Mouse (Mus musculus): ENCODE data around the gene Aff3. TPM values are rescaled to one million over a fixed set of nuclear protein-coding genes. Genes with fewer than 3 reads are reported as not detected.

Gene Aff3
- polyA plus RNA-seq, 1 experiment from 2014 or later = 29.5 TPM

DNA sequence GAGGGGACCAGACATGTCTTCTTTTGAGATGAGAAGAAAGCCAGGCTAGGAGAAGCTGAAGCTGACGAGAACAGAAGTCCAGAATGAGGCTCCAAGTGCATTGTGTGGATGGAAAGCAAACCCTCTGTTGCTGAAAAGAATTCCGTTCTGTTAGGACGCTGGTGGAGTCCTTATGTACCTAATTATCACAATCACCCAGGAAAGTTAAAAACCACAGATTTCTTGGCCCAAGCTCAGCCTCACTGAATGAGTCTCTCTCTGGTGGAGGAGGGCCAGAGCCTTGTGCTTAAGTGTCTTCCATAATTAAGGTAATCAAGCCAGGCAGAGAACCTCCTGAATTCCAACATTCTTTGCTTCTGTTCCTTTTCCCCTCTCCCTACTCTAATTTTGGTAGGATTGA, 366.5 kb downstream of the Aff3 start:
- 71% methylated on average over 3 of the region's 3 CpGs for WGBS
- ATAC-seq (ENCODE audit: low FRiP score) (no peak), DNase-seq (ENCODE audit: low spot score) (no peak)
- H3K4me3 ChIP-seq (replicated peaks; ENCODE audit: low read length) = no peak overlapping the region
- no peaks in the 10 kb centered on the region for H3K27me3 ChIP-seq (ENCODE audit: control insufficient read depth, insufficient read depth, low read length)
- no peak overlapping the region for H3K9ac ChIP-seq
- H3K4me1 ChIP-seq (replicated peaks; ENCODE audit: control insufficient read depth, insufficient read depth, low read length) = peaks cover 2% of the 10 kb centered on the region; the same call in 1 of the 2 replicates
- H3K36me3 ChIP-seq (replicated peaks; ENCODE audit: control insufficient read depth, insufficient read depth) = no peaks in the 10 kb centered on the region
- no peaks in the 10 kb centered on the region for H3K9me3 ChIP-seq (ENCODE audit: control insufficient read depth, low read length)
- H3K27ac ChIP-seq = no peak overlapping the region
- no peak overlapping the region for H3K4me2 ChIP-seq (replicated peaks)

DNA sequence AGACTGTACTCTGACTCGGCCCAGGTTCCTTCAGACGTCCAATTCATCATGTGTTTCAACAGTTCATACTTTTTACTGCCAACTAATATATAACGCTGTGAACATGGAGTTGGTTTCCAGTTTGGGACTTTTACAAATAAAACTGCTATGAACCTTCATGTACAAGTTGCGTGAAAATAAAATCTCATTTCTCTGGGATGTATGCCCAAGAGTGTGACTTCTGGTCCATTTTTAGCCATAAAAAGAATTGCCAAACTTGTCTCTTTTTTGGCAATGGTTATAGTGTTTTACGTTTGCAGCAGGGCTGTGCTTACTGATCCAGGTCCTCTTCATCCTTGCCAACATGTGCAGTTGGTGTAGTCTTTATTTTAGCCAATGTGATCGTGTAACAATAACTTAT, 369.8 kb downstream of the Aff3 start:
- no peaks in the 10 kb centered on the region for H3K27me3 ChIP-seq (ENCODE audit: control insufficient read depth, insufficient read depth, low read length)
- DNase-seq (ENCODE audit: low spot score) = no peak
- H3K4me1 ChIP-seq (replicated peaks; ENCODE audit: control insufficient read depth, insufficient read depth, low read length) = peaks cover 7% of the 10 kb centered on the region; the same call in 1 of the 2 replicates
- H3K4me2 ChIP-seq (replicated peaks) = no peak overlapping the region
- H3K9ac ChIP-seq = no peak overlapping the region
- no peaks in the 10 kb centered on the region for H3K9me3 ChIP-seq (ENCODE audit: control insufficient read depth, low read length)
- WGBS = 93% methylated on average over 6 of the region's 6 CpGs
- H3K36me3 ChIP-seq (replicated peaks; ENCODE audit: control insufficient read depth, insufficient read depth) = no peaks in the 10 kb centered on the region
- H3K4me3 ChIP-seq (replicated peaks; ENCODE audit: low read length) = no peak overlapping the region
- ATAC-seq (ENCODE audit: low FRiP score) = no peak
- no peak overlapping the region for H3K27ac ChIP-seq

DNA sequence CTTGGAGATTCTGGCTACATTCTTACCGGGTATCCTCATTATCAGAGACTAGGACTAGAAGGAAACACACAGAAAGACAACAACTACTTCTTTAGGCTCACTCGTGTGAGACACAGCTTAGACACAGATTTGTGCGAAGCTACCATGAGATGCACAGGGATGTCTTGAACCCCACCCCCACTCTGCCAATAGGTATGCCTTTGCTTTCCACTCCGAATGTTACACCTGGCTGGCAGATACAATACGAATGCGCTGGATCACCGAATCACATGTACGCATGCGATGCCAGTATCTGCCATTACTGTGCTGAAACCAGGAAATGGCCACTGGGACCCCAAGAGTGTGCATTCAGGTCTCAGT, 370.4 kb downstream of the Aff3 start:
- no peak overlapping the region for H3K4me3 ChIP-seq (replicated peaks; ENCODE audit: low read length)
- no peaks in the 10 kb centered on the region for H3K27me3 ChIP-seq (ENCODE audit: control insufficient read depth, insufficient read depth, low read length)
- no peaks in the 10 kb centered on the region for H3K36me3 ChIP-seq (replicated peaks; ENCODE audit: control insufficient read depth, insufficient read depth)
- DNase-seq (ENCODE audit: low spot score) (no peak), ATAC-seq (ENCODE audit: low FRiP score) (no peak)
- no peak overlapping the region for H3K27ac ChIP-seq
- H3K4me1 ChIP-seq (replicated peaks; ENCODE audit: control insufficient read depth, insufficient read depth, low read length) = peaks cover 7% of the 10 kb centered on the region; the same call in 1 of the 2 replicates
- WGBS = 97% methylated on average over 9 of the region's 9 CpGs
- no peaks in the 10 kb centered on the region for H3K9me3 ChIP-seq (ENCODE audit: control insufficient read depth, low read length)
- H3K4me2 ChIP-seq (replicated peaks) = no peak overlapping the region
- no peak overlapping the region for H3K9ac ChIP-seq

DNA sequence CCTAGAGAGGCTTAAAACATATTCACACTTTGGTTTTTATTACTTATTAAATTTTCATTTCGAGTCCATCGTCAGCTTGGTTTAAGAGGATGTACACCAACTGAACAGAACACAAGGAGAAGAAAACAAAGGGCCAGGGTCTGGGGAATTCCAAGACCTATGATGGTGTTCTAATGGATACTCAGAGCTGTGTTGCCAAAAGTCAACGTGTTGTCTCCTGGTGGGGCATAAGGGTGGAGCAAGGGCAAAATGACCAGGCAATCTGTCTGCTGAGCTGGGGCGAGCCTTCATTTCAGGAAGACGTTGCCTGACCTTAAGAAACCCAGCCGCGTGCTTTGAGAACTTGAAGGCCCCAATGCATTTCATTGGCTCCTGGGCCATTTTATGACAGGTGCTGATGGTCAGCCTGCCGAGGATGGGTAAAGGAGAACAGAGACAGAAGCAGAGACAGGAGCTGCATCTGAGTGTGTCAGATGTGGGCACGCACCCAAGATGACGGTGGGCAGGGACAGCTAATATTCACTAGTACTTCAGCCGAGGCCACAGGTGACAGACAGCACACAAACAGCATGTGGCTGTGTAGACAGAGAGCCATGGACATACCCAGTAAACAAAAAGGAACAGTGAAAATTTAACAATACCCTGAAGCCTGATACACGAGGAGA, 371.0 kb downstream of the Aff3 start:
- no peaks in the 10 kb centered on the region for H3K27me3 ChIP-seq (ENCODE audit: control insufficient read depth, insufficient read depth, low read length)
- DNase-seq (ENCODE audit: low spot score) (no peak), ATAC-seq (ENCODE audit: low FRiP score) (no peak)
- H3K4me3 ChIP-seq (replicated peaks; ENCODE audit: low read length) = no peak overlapping the region
- 86% methylated on average over 12 of the region's 12 CpGs for WGBS
- no peak overlapping the region for H3K4me2 ChIP-seq (replicated peaks)
- peaks cover 7% of the 10 kb centered on the region; the same call in 1 of the 2 replicates for H3K4me1 ChIP-seq (replicated peaks; ENCODE audit: control insufficient read depth, insufficient read depth, low read length)
- H3K27ac ChIP-seq = no peak overlapping the region
- H3K9me3 ChIP-seq (ENCODE audit: control insufficient read depth, low read length) = no peaks in the 10 kb centered on the region
- no peaks in the 10 kb centered on the region for H3K36me3 ChIP-seq (replicated peaks; ENCODE audit: control insufficient read depth, insufficient read depth)
- no peak overlapping the region for H3K9ac ChIP-seq

DNA sequence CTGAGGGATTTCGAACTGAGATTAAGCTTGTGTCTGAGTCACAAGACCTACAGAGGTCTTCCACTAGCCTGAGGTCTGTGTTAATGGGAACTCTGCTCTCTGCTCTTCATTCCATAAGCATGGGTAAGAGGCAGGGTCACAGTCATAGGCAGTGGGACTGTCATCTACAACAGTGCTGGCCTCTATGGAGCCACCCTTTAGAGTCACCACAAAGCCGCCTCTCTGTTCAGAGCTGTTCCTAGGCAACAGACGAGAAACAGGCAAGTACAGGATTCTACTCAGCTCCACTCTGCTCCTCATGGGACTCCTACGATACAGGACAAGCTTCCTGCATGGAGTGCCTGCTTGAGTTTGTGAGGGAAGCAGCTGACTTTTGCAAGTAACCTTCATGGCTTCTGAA, 371.9 kb downstream of the Aff3 start:
- Histone ChIP-seq H3K27me3 (ENCODE audit: control insufficient read depth, insufficient read depth, low read length) (no peaks in the 10 kb centered on the region), H3K9me3 (ENCODE audit: control insufficient read depth, low read length) (no peaks in the 10 kb centered on the region), H3K9ac (no peak overlapping the region), H3K27ac (no peak overlapping the region), H3K36me3 (replicated peaks; ENCODE audit: control insufficient read depth, insufficient read depth) (no peaks in the 10 kb centered on the region), H3K4me2 (replicated peaks) (no peak overlapping the region), H3K4me3 (replicated peaks; ENCODE audit: low read length) (no peak overlapping the region), H3K4me1 (replicated peaks; ENCODE audit: control insufficient read depth, insufficient read depth, low read length) (peaks cover 7% of the 10 kb centered on the region; the same call in 1 of the 2 replicates)
- DNase-seq (ENCODE audit: low spot score) (no peak), ATAC-seq (ENCODE audit: low FRiP score) (peak; percentile 70; the same call in 1 of the 2 replicates)
- WGBS = 37% methylated on average over 4 of the region's 4 CpGs

DNA sequence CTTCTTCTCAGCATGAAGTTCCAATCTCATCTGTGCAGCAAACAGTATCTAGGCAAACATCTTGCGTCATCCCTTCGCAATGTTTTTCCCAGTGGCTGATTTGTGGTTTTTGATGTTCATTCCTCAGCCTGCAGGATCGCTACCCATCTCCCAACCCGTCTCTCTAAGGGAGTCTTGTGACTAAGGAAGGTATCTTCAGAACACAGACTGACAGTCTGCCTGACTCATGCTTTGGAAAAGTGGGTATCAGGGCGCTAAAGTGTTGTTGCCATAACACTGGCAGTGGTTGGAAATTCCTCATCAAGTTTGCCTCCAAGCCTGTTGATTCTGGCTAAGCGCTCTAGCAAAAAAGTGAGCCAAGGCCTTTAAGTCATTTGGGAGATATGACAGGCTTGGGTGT, 372.8 kb downstream of the Aff3 start:
- Histone ChIP-seq H3K9ac (no peak overlapping the region), H3K4me1 (replicated peaks; ENCODE audit: control insufficient read depth, insufficient read depth, low read length) (peaks cover 7% of the 10 kb centered on the region; the same call in 1 of the 2 replicates), H3K27ac (no peak overlapping the region), H3K36me3 (replicated peaks; ENCODE audit: control insufficient read depth, insufficient read depth) (no peaks in the 10 kb centered on the region), H3K4me2 (replicated peaks) (no peak overlapping the region), H3K9me3 (ENCODE audit: control insufficient read depth, low read length) (no peaks in the 10 kb centered on the region), H3K27me3 (ENCODE audit: control insufficient read depth, insufficient read depth, low read length) (no peaks in the 10 kb centered on the region), H3K4me3 (replicated peaks; ENCODE audit: low read length) (no peak overlapping the region)
- ATAC-seq (ENCODE audit: low FRiP score) (no peak), DNase-seq (ENCODE audit: low spot score) (no peak)
- WGBS = 86% methylated on average over 6 of the region's 6 CpGs

DNA sequence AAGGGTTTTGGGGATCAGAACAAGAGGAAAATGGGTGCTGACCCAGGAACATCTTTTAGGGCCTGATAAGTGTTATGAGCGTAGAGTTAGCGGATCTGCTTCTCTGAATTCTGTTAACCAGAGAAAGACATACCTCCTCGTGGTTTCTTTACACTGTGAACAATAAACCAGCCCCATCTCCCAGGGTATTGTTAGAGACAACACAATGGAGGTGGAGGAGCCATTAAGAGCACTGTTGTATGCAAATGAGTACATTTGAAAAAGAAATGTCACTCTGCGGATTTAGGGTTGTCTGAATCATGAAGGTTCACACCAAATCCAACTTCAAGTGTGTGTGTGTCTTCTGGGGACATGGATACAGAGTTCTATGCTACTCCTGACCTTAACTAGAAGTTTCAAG, 373.3 kb downstream of the Aff3 start:
- WGBS = 63% methylated on average over 4 of the region's 4 CpGs
- Histone ChIP-seq H3K4me1 (replicated peaks; ENCODE audit: control insufficient read depth, insufficient read depth, low read length) (peaks cover 7% of the 10 kb centered on the region; the same call in 1 of the 2 replicates), H3K27ac (no peak overlapping the region), H3K36me3 (replicated peaks; ENCODE audit: control insufficient read depth, insufficient read depth) (no peaks in the 10 kb centered on the region), H3K4me3 (replicated peaks; ENCODE audit: low read length) (no peak overlapping the region), H3K27me3 (ENCODE audit: control insufficient read depth, insufficient read depth, low read length) (no peaks in the 10 kb centered on the region), H3K9ac (no peak overlapping the region), H3K9me3 (ENCODE audit: control insufficient read depth, low read length) (no peaks in the 10 kb centered on the region), H3K4me2 (replicated peaks) (no peak overlapping the region)
- ATAC-seq (ENCODE audit: low FRiP score) (no peak), DNase-seq (ENCODE audit: low spot score) (no peak)

DNA sequence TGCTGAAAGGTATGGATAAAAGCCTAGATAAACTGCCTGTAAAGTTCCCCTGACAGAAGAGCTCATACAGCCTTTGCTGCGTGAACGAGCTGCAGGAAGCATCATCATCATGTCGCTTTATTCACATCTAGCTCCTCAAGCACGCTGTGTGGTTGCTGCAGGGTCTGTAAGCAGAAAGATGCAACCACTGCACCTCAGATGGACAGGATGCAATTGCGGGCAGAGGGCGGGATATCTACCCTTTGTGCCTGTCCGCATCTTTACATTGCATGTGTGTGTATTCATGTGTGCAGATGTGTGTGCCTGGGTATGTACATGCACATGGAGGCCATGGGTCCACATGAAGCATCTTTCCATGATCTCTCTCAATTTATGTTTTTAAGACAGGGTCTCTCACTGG, 373.9 kb downstream of the Aff3 start:
- Histone ChIP-seq H3K4me2 (replicated peaks) (no peak overlapping the region), H3K27me3 (ENCODE audit: control insufficient read depth, insufficient read depth, low read length) (no peaks in the 10 kb centered on the region), H3K27ac (no peak overlapping the region), H3K4me1 (replicated peaks; ENCODE audit: control insufficient read depth, insufficient read depth, low read length) (peaks cover 7% of the 10 kb centered on the region; the same call in 1 of the 2 replicates), H3K36me3 (replicated peaks; ENCODE audit: control insufficient read depth, insufficient read depth) (no peaks in the 10 kb centered on the region), H3K9me3 (ENCODE audit: control insufficient read depth, low read length) (no peaks in the 10 kb centered on the region), H3K4me3 (replicated peaks; ENCODE audit: low read length) (no peak overlapping the region), H3K9ac (no peak overlapping the region)
- WGBS = 91% methylated on average over 7 of the region's 7 CpGs
- no peak for ATAC-seq (ENCODE audit: low FRiP score)
- no peak for DNase-seq (ENCODE audit: low spot score)

DNA sequence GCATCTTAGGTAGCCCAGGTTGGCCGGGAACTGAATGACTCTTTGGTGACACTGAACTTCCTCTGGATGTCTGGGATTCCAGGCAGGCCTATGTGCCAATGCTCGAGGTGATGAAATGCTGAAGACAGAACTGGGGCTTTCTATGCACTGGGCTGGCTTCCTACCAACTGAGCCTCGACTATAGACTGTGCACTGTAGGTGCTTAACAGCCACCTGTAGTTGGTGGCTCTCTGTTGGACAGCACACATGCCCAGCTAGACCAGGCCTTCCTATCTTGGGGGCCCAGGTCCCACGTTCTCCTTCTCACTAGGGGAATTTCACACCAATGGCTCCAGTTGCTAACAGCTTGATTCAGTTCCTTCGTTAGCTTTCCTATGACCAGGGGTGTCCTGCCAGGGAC, 374.9 kb downstream of the Aff3 start:
- H3K9me3 ChIP-seq (ENCODE audit: control insufficient read depth, low read length) = no peaks in the 10 kb centered on the region
- H3K4me3 ChIP-seq (replicated peaks; ENCODE audit: low read length) = no peak overlapping the region
- DNase-seq (ENCODE audit: low spot score) (no peak), ATAC-seq (ENCODE audit: low FRiP score) (no peak)
- H3K4me2 ChIP-seq (replicated peaks) = no peak overlapping the region
- H3K36me3 ChIP-seq (replicated peaks; ENCODE audit: control insufficient read depth, insufficient read depth) = no peaks in the 10 kb centered on the region
- WGBS = 86% methylated on average over 5 of the region's 5 CpGs
- no peak overlapping the region for H3K9ac ChIP-seq
- no peaks in the 10 kb centered on the region for H3K27me3 ChIP-seq (ENCODE audit: control insufficient read depth, insufficient read depth, low read length)
- peaks cover 7% of the 10 kb centered on the region; the same call in 1 of the 2 replicates for H3K4me1 ChIP-seq (replicated peaks; ENCODE audit: control insufficient read depth, insufficient read depth, low read length)
- no peak overlapping the region for H3K27ac ChIP-seq

DNA sequence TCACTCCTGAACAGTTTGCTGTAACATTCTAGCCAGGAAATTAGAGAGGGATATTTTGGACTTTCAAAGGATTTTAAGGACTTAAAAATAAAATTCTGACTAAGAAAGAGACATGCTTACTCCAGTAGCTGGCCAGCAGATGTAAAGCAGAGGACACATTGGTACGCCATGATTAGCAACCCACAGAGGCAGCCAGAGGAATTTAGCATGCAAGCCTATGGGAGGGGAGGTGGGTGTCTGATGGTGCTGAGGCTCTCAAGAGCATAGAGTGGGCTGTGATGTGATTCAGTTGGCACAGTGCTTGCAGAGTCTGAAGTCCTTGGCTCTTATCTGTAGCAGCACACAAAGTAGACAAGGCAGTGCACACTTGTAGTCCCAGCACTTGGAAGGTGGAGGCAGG, 376.0 kb downstream of the Aff3 start:
- Histone ChIP-seq H3K36me3 (replicated peaks; ENCODE audit: control insufficient read depth, insufficient read depth) (no peaks in the 10 kb centered on the region), H3K4me3 (replicated peaks; ENCODE audit: low read length) (no peak overlapping the region), H3K27ac (no peak overlapping the region), H3K4me1 (replicated peaks; ENCODE audit: control insufficient read depth, insufficient read depth, low read length) (peaks cover 7% of the 10 kb centered on the region; the same call in 1 of the 2 replicates), H3K4me2 (replicated peaks) (no peak overlapping the region), H3K9me3 (ENCODE audit: control insufficient read depth, low read length) (no peaks in the 10 kb centered on the region), H3K9ac (no peak overlapping the region), H3K27me3 (ENCODE audit: control insufficient read depth, insufficient read depth, low read length) (no peaks in the 10 kb centered on the region)
- 95% methylated on average over 1 of the region's 1 CpGs for WGBS
- no peak for ATAC-seq (ENCODE audit: low FRiP score)
- no peak for DNase-seq (ENCODE audit: low spot score)

All from hindbrain, embryonic 14.5 days (tissue).